Mouse (Mus musculus) heart, embryonic 14.5 days (tissue): ENCODE results near the gene Pros1. TPM values are rescaled to one million over a fixed set of nuclear protein-coding genes. Genes with fewer than 3 reads are reported as not detected.

ENCODE experiments used
- ATAC-seq: fragments of 200-750 bp; cut with Nextera tagmentation; 2 replicates; pipeline ENCODE4 v1.8.0; 2017; ENCODE audit warnings: low read depth, moderate TSS enrichment; ENCODE audit not compliant: insufficient number of reproducible peaks, insufficient read depth, low FRiP score
- H3K27ac ChIP-seq, 2 experiments: fragments of 200-500 bp in 1 of 2; fragments of 300-500 bp in 1 of 2; sonication (generic) in 1 of 2; replicated peaks in 1 of 2; 2 replicates each; pipeline ENCODE4 v1.5.1; 2012 to 2014; ENCODE audit warnings: low read depth in 2 of 2, low read length in 2 of 2, control low read depth in 1 of 2, mild to moderate bottlenecking in 1 of 2, mixed read lengths in 1 of 2; ENCODE audit not compliant: control insufficient read depth in 1 of 2, insufficient read depth in 1 of 2
- H3K27me3 ChIP-seq: fragments of 300-500 bp; sonication (generic); 2 replicates; pipeline ENCODE4 v1.6.1; 2014; ENCODE audit warnings: mild to moderate bottlenecking, low read length, control low read depth; ENCODE audit not compliant: control insufficient read depth, insufficient read depth
- H3K36me3 ChIP-seq: fragments of 300-500 bp; sonication (generic); 2 replicates; pipeline ENCODE4 v1.6.1; 2014; ENCODE audit warnings: mild to moderate bottlenecking, control low read depth, low read length, mixed read lengths; ENCODE audit not compliant: control insufficient read depth, insufficient read depth
- H3K4me1 ChIP-seq, 2 experiments: fragments of 200-500 bp in 1 of 2; fragments of 300-500 bp in 1 of 2; sonication (generic) in 1 of 2; 2 replicates each; pipeline ENCODE4 v1.6.1; 2012 to 2014; ENCODE audit warnings: low read length in 2 of 2, control low read depth in 1 of 2, mixed read lengths in 1 of 2; ENCODE audit not compliant: control insufficient read depth in 2 of 2, insufficient read depth in 2 of 2
- H3K4me2 ChIP-seq: fragments of 300-500 bp; sonication (generic); 2 replicates; pipeline ENCODE4 v1.6.1; 2014; ENCODE audit warnings: mild to moderate bottlenecking, low read length
- H3K4me3 ChIP-seq, 2 experiments: fragments of 200-500 bp in 1 of 2; fragments of 300-500 bp in 1 of 2; sonication (generic) in 1 of 2; 2 replicates each; pipeline ENCODE4 v1.5.1; 2012 to 2014; ENCODE audit warnings: low read length in 2 of 2, mild to moderate bottlenecking in 2 of 2, control low read depth in 1 of 2, low read depth in 1 of 2, moderate library complexity in 1 of 2; ENCODE audit not compliant: control insufficient read depth in 1 of 2, insufficient read depth in 1 of 2
- H3K9ac ChIP-seq: fragments of 300-500 bp; sonication (generic); 2 replicates; pipeline ENCODE4 v1.6.1; 2014; ENCODE audit warnings: mild to moderate bottlenecking, low read length
- H3K9me3 ChIP-seq: fragments of 300-500 bp; sonication (generic); 2 replicates; pipeline ENCODE4 v1.6.1; 2016; ENCODE audit warnings: low read length, control low read depth; ENCODE audit not compliant: control insufficient read depth
- WGBS: fragments of 180-500 bp; shearing (Covaris S2); extraction: QIAGEN DNeasy Blood & Tissue Kit; methylation state at CpG from one replicate; pipeline ENCODE4 v1.1.7; 2014; 5-methylcytosine and 5-hydroxymethylcytosine counted together
- microRNA-seq: library from miRNA; unstranded; fragments of <30 nt; microRNA quantifications from one replicate; pipeline ENCODE4, GENCODE M21; 2016
- polyA plus RNA-seq: library from polyadenylated mRNA; unstranded; fragments of >200 nt; fragmentation: Nextera tagmentation; extraction: Ambion mirVana; gene quantifications from 2 replicates; pipeline ENCODE4 v1.2.1, GENCODE M21; 2014

The Pros1 gene
- polyA plus RNA-seq, 1 experiment from 2014 or later, result 20.6 TPM

DNA sequence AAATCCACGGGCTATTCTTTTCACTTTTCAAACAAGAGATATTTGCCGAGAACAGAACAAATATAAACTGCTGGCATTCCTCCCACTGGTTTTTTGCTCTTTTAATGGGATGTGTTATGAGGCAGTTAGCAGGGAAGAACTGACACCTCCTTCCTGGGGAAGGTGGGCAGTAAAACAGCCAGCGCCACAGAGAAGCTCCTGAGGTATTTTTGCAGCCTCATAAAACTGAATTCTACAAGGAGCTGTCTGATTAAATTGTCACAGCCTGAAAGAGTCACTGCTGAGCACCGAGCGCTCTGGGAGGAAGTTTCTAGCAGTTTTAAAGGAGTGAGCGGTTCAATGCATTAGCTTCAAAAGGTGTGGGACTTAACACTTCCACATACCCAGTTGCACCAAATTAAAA lies 110.3 kb downstream of the Pros1 start:
- no peak overlapping the region for H3K4me2 ChIP-seq
- H3K9ac ChIP-seq, result no peak overlapping the region
- H3K27ac ChIP-seq, result no peak overlapping the region
- H3K4me3 ChIP-seq, result no peak overlapping the region
- no peaks in the 10 kb centered on the region for H3K36me3 ChIP-seq
- H3K9me3 ChIP-seq, result no peaks in the 10 kb centered on the region
- 72% methylated on average over 6 of the region's 6 CpGs for WGBS
- ATAC-seq, result no peak
- no peaks in the 10 kb centered on the region for H3K4me1 ChIP-seq
- no peaks in the 10 kb centered on the region for H3K27me3 ChIP-seq

DNA sequence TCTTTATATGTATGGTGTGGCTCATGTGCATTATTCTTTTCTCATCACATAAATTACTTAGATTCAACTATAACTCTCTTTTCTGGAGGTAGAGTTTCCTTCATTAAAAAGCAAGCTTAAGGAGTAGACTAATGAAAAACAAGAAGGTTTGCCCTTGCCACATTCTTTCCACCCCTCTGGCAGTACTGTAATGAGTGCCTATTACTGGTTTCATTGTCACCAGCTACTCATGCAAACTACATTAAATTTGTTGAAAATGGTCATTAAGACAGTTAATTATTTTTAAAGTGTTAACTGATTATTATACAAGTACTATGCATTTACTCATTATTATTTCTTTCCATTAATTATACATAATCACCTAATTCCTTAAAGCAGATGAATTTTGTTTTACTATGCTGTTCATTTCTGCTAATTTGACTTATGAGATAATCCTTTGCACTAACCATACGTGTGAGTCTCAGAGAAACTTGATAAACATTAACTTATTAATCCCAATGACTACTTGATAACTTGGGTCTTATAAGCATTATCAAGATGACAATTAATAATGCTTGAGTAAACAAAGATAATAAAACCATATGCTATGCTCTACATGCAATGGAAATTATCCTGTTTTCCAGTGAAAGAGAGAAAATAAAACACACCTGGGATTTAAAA lies 117.7 kb downstream of the Pros1 start:
- H3K9ac ChIP-seq, result no peak overlapping the region
- no peak overlapping the region for H3K27ac ChIP-seq
- H3K4me1 ChIP-seq, result no peaks in the 10 kb centered on the region
- no peaks in the 10 kb centered on the region for H3K36me3 ChIP-seq
- 64% methylated on average over 1 of the region's 1 CpGs for WGBS
- H3K4me3 ChIP-seq, result no peak overlapping the region
- no peak overlapping the region for H3K4me2 ChIP-seq
- no peak for ATAC-seq
- no peaks in the 10 kb centered on the region for H3K27me3 ChIP-seq
- H3K9me3 ChIP-seq, result no peaks in the 10 kb centered on the region

DNA sequence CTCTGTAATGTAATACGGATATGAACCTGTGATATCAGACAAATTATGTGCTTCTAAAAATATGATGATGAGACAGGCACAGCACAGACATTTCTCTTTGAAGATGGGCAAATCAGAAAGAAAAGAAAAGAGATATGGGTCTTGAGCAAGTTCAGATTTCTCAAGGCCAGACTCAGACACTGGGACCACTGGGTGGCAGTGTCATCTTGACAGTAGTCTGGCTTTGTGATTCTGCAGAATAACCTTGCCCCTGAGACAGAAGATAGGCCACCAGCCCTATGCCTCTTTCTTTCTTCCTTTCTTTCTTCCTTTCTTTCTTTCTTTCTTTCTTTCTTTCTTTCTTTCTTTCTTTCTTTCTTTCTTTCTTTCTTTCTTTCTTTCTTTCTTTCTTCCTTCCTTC lies 120.8 kb downstream of the Pros1 start:
- WGBS, result 79% methylated on average over 1 of the region's 1 CpGs
- H3K9ac ChIP-seq, result no peak overlapping the region
- no peaks in the 10 kb centered on the region for H3K27me3 ChIP-seq
- H3K4me2 ChIP-seq, result no peak overlapping the region
- H3K36me3 ChIP-seq, result no peaks in the 10 kb centered on the region
- H3K27ac ChIP-seq, result no peak overlapping the region
- ATAC-seq, result no peak
- no peaks in the 10 kb centered on the region for H3K9me3 ChIP-seq
- no peak overlapping the region for H3K4me3 ChIP-seq
- no peaks in the 10 kb centered on the region for H3K4me1 ChIP-seq

Small RNAs within 50 kb of the gene (microRNA-seq; reads per million reads assigned to microRNA genes)
- gene Gm25986, result not detected

Other genes starting within 250 kb of the Pros1 start
- 5.4 and 8.1 TPM in 2 replicates for gene Nsun3, start 67.5 kb upstream of the Pros1 start, polyA plus RNA-seq
- gene Stx19, start 39.6 kb upstream of the Pros1 start, polyA plus RNA-seq, result 0.16 and 0.18 TPM in 2 replicates
- gene Arl13b, start 7.3 kb upstream of the Pros1 start, polyA plus RNA-seq, result 8.8 and 9.3 TPM in 2 replicates